Mouse (Mus musculus) hindbrain, embryonic 12.5 days (tissue): ENCODE results near the gene Acad8. TPM values are rescaled to one million over a fixed set of nuclear protein-coding genes. Genes with fewer than 3 reads are reported as not detected.

Experiments used
- ATAC-seq: fragments of 200-750 bp; cut with Nextera tagmentation; 2 replicates; pipeline ENCODE4 v1.8.0; 2017; ENCODE audit warnings: moderate TSS enrichment; ENCODE audit not compliant: low FRiP score
- H3K27ac ChIP-seq: fragments of 300-500 bp; sonication (generic); 2 replicates; pipeline ENCODE4 v1.5.1; 2016; ENCODE audit warnings: mild to moderate bottlenecking
- H3K27me3 ChIP-seq: fragments of 300-500 bp; sonication (generic); 2 replicates; pipeline ENCODE4 v1.6.1; 2016; ENCODE audit warnings: mild to moderate bottlenecking
- H3K36me3 ChIP-seq: fragments of 300-500 bp; sonication (generic); 2 replicates; pipeline ENCODE4 v1.6.1; 2016; ENCODE audit warnings: mild to moderate bottlenecking
- H3K4me1 ChIP-seq: fragments of 300-500 bp; sonication (generic); 2 replicates; pipeline ENCODE4 v1.6.1; 2016
- H3K4me2 ChIP-seq: fragments of 300-500 bp; sonication (generic); replicated peaks from 2 replicates; pipeline ENCODE4 v1.6.1; 2016; ENCODE audit warnings: mild to moderate bottlenecking
- H3K4me3 ChIP-seq: fragments of 300-500 bp; sonication (generic); 2 replicates; pipeline ENCODE4 v1.5.1; 2016; ENCODE audit warnings: mild to moderate bottlenecking
- H3K9ac ChIP-seq: fragments of 300-500 bp; sonication (generic); 2 replicates; pipeline ENCODE4 v1.6.1; 2016; ENCODE audit warnings: mild to moderate bottlenecking, moderate library complexity
- H3K9me3 ChIP-seq: fragments of 300-500 bp; sonication (generic); replicated peaks from 2 replicates; pipeline ENCODE4 v1.6.1; 2016; ENCODE audit warnings: mild to moderate bottlenecking
- WGBS: fragments of 180-500 bp; shearing (Covaris S2); methylation state at CpG from one replicate; pipeline ENCODE4 v1.1.7; 2016; 5-methylcytosine and 5-hydroxymethylcytosine counted together
- polyA plus RNA-seq: library from polyadenylated mRNA; unstranded; fragments of >200 nt; fragmentation: Nextera tagmentation; extraction: Ambion mirVana; gene quantifications from 2 replicates; pipeline ENCODE4 v1.2.1, GENCODE M21; 2016

Gene Acad8
- polyA plus RNA-seq, 1 experiment from 2014 or later = 36.2 TPM

DNA sequence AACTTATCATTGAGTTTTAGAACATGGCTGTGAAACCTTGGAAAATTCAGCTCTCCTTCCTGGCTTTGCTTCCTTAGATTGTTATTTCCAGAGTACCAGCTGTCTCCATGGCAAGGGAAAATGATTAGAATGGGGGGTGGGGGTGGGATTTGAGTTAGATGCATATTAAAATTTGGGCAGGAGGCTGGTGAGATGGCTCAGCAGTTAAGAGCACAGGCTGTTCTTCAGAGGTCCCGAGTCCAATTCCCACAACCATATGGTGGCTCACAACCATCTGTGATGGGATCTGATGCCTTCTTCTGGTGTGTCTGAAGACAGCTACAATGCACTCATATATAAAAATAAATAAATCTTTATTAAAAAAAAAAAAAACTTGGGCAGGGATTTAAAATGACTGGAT, 6.6 kb upstream of the Acad8 start:
- Histone ChIP-seq H3K27me3 (no peaks in the 10 kb centered on the region), H3K9ac (no peak overlapping the region), H3K4me2 (no peak overlapping the region), H3K9me3 (no peaks in the 10 kb centered on the region), H3K36me3 (peaks cover 74% of the 10 kb centered on the region), H3K27ac (no peak overlapping the region), H3K4me1 (peaks cover 5% of the 10 kb centered on the region), H3K4me3 (no peak overlapping the region)
- 78% methylated on average over 1 of the region's 1 CpGs for WGBS
- no peak for ATAC-seq

DNA sequence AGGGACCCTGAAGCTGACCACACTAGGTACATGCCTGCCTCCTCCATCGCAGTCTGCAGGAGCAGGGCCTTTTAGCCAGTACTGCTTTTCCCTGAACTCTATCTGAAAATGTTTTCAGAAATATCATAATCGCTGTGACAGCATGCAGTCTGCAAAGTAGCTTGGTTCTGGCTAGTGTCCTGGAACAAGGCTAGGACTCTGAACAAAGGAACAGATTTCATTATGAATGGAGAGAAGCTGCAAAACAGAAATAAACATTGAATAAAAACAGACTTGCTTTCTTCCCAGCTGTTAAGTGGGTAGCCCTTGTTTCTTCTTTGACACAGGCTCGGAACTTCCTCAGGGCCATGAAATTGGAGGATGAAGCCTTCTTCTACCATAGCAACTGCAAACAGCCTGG, 5.9 kb upstream of the Acad8 start:
- Histone ChIP-seq H3K36me3 (peaks cover 69% of the 10 kb centered on the region), H3K4me3 (no peak overlapping the region), H3K4me1 (peaks cover 12% of the 10 kb centered on the region), H3K9me3 (no peaks in the 10 kb centered on the region), H3K4me2 (no peak overlapping the region), H3K27ac (no peak overlapping the region), H3K27me3 (no peaks in the 10 kb centered on the region), H3K9ac (no peak overlapping the region)
- WGBS = 88% methylated on average over 3 of the region's 3 CpGs
- ATAC-seq = no peak

DNA sequence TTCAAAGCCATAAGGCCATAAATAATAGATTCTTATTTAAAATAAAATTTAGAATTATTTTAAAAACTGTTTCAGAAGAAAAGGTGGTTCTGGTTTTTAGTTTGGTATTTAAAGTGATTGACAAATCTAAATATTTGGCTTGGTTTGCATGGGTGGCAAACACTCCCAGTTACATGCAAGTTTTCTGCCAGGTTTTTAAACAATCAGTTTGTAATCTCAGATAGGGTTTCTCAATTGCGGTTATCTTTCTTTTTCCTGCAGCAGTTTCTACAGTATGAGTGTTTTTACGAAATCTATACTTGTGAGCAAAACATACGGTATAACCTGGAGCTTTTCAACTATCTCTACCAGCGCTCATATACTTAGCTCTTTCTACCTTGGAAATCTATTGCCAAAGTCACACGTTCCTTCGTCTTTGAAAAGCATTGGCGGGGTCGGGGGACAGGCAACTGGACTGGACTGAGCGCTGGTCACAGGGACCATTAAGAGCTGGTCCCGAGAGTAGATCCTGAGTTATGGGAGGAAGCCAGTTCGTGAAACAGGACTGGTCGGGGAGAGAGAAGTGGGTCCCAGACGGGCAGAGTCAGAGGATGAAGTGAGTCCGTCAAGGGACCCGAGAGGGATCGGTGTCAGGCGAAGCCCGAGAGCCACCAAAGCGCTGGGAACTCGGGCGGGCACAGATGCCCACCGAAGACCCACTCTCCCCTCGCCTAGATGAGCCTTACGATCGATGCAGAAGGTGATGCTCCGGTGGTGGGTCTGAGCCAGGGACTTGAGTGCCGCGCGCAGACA, 501 bp downstream of the Acad8 start:
- peak overlapping the region; percentile 64 for H3K27ac ChIP-seq
- 5% methylated on average over 29 of the region's 29 CpGs for WGBS
- peak; percentile 76 for ATAC-seq
- peak overlapping the region; percentile 80 for H3K9ac ChIP-seq
- peak overlapping the region; percentile 54 for H3K4me3 ChIP-seq
- peaks cover 20% of the 10 kb centered on the region for H3K4me1 ChIP-seq
- no peaks in the 10 kb centered on the region for H3K27me3 ChIP-seq
- H3K9me3 ChIP-seq = no peaks in the 10 kb centered on the region
- peaks cover 10% of the 10 kb centered on the region; the same call in 1 of the 2 replicates for H3K36me3 ChIP-seq
- H3K4me2 ChIP-seq = peak overlapping the region; percentile 68

DNA sequence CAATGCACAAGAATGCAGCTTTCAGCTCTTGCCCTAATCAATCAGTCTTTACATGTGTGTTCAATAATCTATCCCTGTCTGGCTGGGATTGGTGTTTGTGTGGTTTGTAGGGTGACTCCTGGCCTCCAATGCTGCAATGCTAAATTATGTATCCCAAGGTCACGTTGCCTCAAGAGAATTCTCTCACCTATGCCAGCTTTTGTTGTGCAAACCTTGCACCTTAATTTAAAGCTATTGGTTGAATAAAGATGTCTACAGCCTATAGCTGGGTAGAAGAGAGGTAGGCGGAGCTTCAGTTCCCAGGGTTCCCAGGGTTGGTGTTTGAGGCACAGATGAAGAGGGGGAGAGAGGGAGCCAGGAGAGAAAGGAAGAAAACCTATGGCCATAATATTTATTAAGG, 1.9 kb downstream of the Acad8 start:
- WGBS = 87% methylated on average over 2 of the region's 2 CpGs
- H3K4me1 ChIP-seq = peaks cover 20% of the 10 kb centered on the region

DNA sequence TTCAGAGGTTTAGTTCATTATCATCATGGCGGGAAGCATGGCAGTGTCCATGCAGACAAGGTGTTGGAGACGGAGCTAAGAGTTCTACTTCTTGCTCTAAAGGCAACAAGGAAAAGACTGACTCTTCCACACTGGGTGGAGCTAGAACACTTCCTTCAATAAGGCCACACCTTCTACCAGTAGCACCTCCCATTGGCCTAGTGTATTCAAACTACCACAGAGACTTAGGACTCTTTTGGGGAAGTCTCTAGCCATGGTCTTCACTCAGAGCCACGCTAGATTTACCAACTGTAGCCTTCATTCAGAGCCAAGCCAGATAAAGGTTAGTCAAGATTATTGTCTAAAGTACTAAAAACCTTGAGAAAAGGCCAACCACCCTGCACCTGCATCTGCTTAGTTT, 2.3 kb downstream of the Acad8 start:
- H3K9me3 ChIP-seq = no peaks in the 10 kb centered on the region
- peaks cover under 1% of the 10 kb centered on the region; the same call in 1 of the 2 replicates for H3K36me3 ChIP-seq
- no peak overlapping the region for H3K4me2 ChIP-seq
- no peaks in the 10 kb centered on the region for H3K27me3 ChIP-seq
- H3K4me1 ChIP-seq = peaks cover 20% of the 10 kb centered on the region
- H3K9ac ChIP-seq = no peak overlapping the region
- H3K27ac ChIP-seq = no peak overlapping the region
- ATAC-seq = no peak
- WGBS = 93% methylated on average over 3 of the region's 3 CpGs
- H3K4me3 ChIP-seq = no peak overlapping the region

More for the DNA sequence above, 1.9 kb downstream of the Acad8 start:
- no peak for ATAC-seq
- Histone ChIP-seq H3K4me3 (no peak overlapping the region), H3K27ac (no peak overlapping the region), H3K9me3 (no peaks in the 10 kb centered on the region), H3K9ac (no peak overlapping the region), H3K36me3 (no peaks in the 10 kb centered on the region), H3K27me3 (no peaks in the 10 kb centered on the region), H3K4me2 (no peak overlapping the region)

DNA sequence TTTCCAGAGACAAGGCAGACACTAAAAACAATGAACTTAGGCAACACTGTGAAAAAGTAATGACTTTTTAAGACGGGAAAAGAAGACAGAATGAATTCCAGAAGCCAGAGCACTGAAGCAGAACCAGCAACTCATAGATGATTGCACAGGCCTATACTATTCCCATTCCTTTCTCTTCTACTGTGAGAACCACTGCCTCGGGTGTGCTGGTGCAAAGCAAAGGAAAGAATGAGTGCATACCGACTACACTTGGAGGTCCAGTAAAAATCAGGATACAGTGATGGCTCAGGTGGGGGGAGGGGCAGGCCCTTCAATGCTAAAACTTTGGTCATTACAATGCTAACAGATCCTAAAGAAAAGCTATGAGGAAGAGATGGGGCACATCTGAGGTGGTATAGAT, 5.5 kb downstream of the Acad8 start:
- Histone ChIP-seq H3K9ac (no peak overlapping the region), H3K36me3 (peaks cover 32% of the 10 kb centered on the region), H3K4me1 (peaks cover 5% of the 10 kb centered on the region; the same call in 1 of the 2 replicates), H3K27ac (no peak overlapping the region), H3K27me3 (no peaks in the 10 kb centered on the region), H3K4me3 (no peak overlapping the region), H3K4me2 (no peak overlapping the region), H3K9me3 (no peaks in the 10 kb centered on the region)
- 77% methylated on average over 3 of the region's 3 CpGs for WGBS
- ATAC-seq = no peak

DNA sequence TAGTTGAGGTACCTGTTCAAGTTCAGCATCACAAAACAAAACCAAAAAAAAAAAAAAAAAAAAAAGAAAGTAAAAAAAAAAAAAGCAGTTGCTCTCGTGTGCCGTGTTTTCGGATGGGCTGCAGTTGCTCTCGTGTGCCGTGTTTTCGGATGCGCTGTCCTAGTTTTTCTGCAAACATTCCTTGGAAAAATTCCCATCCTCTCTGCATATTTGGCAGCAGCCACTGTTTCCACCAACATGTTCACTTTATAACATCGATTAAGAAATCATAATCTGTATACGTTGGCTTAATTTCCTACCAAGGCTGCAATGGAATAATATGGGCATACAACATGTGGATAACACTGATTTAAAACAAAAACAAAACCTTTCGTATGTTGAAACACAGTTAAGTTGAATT, 6.2 kb downstream of the Acad8 start:
- Histone ChIP-seq H3K4me1 (peaks cover 3% of the 10 kb centered on the region; the same call in 1 of the 2 replicates), H3K9ac (no peak overlapping the region), H3K27me3 (no peaks in the 10 kb centered on the region), H3K9me3 (no peaks in the 10 kb centered on the region), H3K4me2 (no peak overlapping the region), H3K27ac (no peak overlapping the region), H3K36me3 (peaks cover 40% of the 10 kb centered on the region), H3K4me3 (no peak overlapping the region)
- ATAC-seq = no peak
- 97% methylated on average over 10 of the region's 10 CpGs for whole genome bisulfite sequencing

DNA sequence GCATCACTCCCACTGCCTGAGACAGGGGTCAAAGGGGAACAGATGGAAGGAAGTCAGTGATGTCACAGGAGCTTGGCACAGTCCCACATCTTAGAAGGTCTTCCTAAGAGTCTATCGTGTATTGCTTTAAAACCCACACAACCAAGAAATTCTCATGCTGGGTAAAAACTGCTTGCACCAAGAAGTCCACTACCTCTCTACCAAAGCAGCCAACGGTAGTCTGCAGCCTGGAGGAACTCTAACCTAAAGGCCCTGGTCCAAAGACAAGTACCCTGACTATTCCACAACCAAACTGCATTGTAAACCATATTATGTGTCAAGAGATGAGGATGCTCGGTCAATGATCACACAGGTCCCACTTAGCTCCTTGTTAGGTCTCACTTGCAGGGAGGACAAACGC, 9.2 kb downstream of the Acad8 start:
- Histone ChIP-seq H3K4me3 (no peak overlapping the region), H3K36me3 (peaks cover 57% of the 10 kb centered on the region), H3K27me3 (no peaks in the 10 kb centered on the region), H3K27ac (no peak overlapping the region), H3K4me1 (no peaks in the 10 kb centered on the region), H3K9ac (no peak overlapping the region), H3K9me3 (no peaks in the 10 kb centered on the region), H3K4me2 (no peak overlapping the region)
- WGBS = 94% methylated on average over 4 of the region's 4 CpGs
- ATAC-seq = no peak

DNA sequence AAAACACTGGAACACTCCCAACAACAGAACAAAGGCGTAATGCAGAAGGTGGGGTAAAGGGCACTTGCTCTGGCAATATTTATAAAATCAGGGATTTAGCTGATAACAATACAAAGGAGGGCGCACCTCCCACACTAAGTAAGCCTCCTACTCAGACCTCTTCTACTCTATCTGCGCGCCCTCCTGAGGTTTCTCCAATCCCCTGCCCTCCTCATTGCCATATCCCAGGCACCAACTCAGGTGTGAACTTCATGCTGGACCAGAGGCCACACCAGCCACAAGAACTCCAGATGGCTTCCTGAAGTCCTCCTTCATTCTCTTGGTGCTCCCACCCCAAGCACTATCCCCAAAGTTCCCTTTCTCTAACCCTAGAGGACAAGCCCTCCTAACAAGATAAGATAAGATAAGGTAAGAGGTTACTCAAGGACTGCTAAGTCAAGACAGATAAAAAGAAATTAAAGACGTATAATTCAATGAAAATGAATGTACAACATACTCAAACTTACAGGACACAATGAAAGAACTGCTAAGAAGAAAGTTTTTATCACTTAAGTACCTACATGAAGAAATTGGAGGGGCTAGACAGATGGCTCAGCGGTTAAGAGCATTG, 13.6 kb downstream of the Acad8 start:
- peaks cover 47% of the 10 kb centered on the region for H3K36me3 ChIP-seq

DNA sequence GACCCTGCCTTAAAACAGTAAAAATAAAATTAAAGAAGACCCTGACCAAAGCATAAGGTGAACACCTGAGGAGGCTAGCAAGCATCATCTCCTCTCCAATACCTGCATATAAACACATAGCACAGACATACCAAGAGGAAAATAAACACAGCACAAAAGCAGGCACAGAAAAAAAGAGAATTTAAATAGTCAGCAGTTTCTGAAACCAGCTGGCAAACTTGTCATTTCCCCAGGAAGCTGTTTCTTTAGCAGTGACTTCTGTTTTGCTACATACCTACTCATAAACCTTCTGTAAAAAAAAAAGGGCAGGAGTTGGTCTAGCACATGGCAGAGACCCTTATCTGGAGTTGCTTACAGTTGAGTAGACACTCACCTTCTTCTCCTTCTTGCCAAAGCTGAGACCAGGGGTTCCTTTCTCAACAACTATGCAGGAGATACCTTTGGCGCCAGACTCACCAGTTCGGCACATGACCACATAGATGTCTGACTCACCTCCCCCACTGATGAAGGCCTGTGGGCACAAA, 14.2 kb downstream of the Acad8 start:
- no peaks in the 10 kb centered on the region for H3K27me3 ChIP-seq
- no peak overlapping the region for H3K9ac ChIP-seq
- no peaks in the 10 kb centered on the region for H3K4me1 ChIP-seq
- no peak overlapping the region for H3K27ac ChIP-seq
- no peak for ATAC-seq
- WGBS = 97% methylated on average over 2 of the region's 2 CpGs
- no peak overlapping the region for H3K4me3 ChIP-seq
- no peak overlapping the region for H3K4me2 ChIP-seq
- H3K9me3 ChIP-seq = no peaks in the 10 kb centered on the region
- peaks cover 41% of the 10 kb centered on the region for H3K36me3 ChIP-seq

More for the DNA sequence above, 13.6 kb downstream of the Acad8 start:
- Histone ChIP-seq H3K4me1 (no peaks in the 10 kb centered on the region), H3K27me3 (no peaks in the 10 kb centered on the region), H3K4me3 (no peak overlapping the region), H3K4me2 (no peak overlapping the region), H3K9ac (no peak overlapping the region), H3K27ac (no peak overlapping the region), H3K9me3 (no peaks in the 10 kb centered on the region)
- WGBS = 98% methylated on average over 6 of the region's 6 CpGs
- no peak for ATAC-seq

DNA sequence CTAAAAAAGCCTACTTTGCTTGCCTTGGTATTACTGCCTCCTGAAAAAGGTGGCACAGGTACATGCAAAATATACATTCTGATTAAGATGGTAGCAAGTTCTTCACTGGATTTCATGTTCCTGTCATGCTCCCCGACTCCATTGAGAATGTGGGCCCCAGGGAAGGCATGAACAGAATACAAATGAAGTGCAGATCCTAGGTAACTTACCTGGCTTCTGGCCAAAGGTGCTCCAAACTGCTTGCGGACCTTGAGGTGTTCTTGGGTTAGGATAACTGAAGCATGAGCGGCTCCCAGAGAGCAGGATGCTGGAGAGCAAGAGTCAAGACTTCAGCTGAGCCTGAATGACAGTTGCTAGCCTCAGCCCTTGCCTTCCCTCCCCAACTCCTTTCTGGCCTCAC, 20.6 kb downstream of the Acad8 start:
- 94% methylated on average over 3 of the region's 3 CpGs for WGBS

DNA sequence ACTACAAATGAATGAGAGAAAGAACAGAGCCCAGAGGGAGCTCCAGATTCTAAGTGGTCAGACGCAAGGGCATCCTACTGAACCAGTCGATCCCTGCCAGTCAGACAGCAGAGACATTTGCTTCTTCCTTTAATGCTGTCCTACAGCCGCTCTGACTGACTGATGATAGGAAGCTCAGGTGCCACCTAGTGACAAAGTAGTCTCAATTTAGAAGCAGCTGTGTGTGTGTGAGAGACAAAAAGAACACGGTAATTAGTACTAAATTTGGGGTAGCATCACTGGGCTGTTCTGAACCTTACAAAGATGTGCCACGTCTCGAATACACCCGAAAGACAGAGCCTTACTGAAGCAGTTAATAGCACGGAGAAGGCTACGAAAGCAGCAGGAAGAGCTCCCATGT, 21.6 kb downstream of the Acad8 start:
- Histone ChIP-seq H3K27me3 (no peaks in the 10 kb centered on the region), H3K4me1 (no peaks in the 10 kb centered on the region), H3K36me3 (peaks cover 54% of the 10 kb centered on the region), H3K4me2 (no peak overlapping the region), H3K4me3 (no peak overlapping the region), H3K9me3 (no peaks in the 10 kb centered on the region), H3K27ac (no peak overlapping the region), H3K9ac (no peak overlapping the region)
- no peak for ATAC-seq
- 93% methylated on average over 9 of the region's 9 CpGs for WGBS

More for the DNA sequence above, 20.6 kb downstream of the Acad8 start:
- no peak overlapping the region for H3K4me2 ChIP-seq
- H3K4me1 ChIP-seq = no peaks in the 10 kb centered on the region
- no peak for ATAC-seq
- no peak overlapping the region for H3K27ac ChIP-seq
- no peak overlapping the region for H3K9ac ChIP-seq
- H3K36me3 ChIP-seq = peaks cover 47% of the 10 kb centered on the region
- H3K27me3 ChIP-seq = no peaks in the 10 kb centered on the region
- no peak overlapping the region for H3K4me3 ChIP-seq
- no peaks in the 10 kb centered on the region for H3K9me3 ChIP-seq
